Mouse (Mus musculus) adrenal gland, adult 2 months (tissue): ENCODE measurements around the gene Zdhhc14. TPM values are rescaled to one million over a fixed set of nuclear protein-coding genes. Genes with fewer than 3 reads are reported as not detected.
"Not testable (repeated sequence)": the region's sequence is repeated elsewhere in the genome, so short reads cannot be mapped to it uniquely, and the experiment has no call there.

ENCODE experiments used
- DNase-seq: peaks from one replicate; pipeline ENCODE4 v3.0.0; 2021
- polyA plus RNA-seq: library from polyadenylated mRNA; depleted of rRNA; stranded (reverse); fragments of >200 nt; gene quantifications from 2 replicates; pipeline ENCODE4 v1.2.3, GENCODE M21; 2012
- total RNA-seq, 2 experiments: library from RNA; stranded (reverse); gene quantifications; 2 replicates each; pipeline ENCODE4 v1.2.3; 2021

The Zdhhc14 gene
- total and polyA plus RNA-seq, 3 experiments, result 2.8 to 5.8 (median 3.1) TPM

DNA sequence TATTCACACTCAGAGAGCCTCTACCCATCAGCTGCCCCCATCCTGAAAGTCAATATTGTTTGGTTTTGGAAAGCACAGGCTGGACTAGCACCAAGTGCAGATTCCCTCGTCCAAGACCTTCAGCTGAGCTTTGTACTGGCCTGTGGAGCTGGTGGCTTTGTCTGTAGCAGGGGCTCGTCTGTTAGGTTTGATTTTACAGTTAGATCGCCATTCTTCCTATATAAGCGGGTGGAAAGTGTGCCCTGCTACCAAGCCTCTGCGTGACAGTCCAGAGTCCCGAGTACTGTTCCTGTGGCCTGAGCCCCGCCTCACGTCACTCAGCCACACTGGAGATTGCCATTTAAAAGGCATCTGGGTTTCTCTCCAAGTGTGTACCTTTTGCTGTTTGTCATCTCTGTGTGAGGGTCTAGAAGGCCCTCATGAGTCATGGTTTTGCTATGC is 113.8 kb downstream of the Zdhhc14 start:
- no peak for DNase-seq

DNA sequence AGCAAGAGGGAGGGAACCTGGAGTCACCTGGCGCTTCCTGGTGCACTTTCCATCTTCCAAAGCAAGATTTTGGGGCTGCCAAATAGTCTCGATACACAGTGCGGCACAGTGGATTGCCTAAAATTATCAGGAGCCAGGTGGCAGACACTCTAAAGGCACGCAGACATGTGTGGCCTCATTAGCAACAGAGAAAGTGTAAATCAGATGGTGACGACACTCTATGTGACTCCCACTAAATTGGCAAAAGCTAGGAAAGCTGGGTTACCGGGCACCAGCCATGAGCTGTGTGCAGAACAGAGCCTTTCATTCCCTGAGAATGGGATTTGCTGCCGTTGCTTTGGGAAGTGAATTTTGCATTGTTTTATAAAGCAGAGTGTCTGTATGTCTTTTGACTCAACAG is 115.0 kb downstream of the Zdhhc14 start:
- DNase-seq, result no peak

DNA sequence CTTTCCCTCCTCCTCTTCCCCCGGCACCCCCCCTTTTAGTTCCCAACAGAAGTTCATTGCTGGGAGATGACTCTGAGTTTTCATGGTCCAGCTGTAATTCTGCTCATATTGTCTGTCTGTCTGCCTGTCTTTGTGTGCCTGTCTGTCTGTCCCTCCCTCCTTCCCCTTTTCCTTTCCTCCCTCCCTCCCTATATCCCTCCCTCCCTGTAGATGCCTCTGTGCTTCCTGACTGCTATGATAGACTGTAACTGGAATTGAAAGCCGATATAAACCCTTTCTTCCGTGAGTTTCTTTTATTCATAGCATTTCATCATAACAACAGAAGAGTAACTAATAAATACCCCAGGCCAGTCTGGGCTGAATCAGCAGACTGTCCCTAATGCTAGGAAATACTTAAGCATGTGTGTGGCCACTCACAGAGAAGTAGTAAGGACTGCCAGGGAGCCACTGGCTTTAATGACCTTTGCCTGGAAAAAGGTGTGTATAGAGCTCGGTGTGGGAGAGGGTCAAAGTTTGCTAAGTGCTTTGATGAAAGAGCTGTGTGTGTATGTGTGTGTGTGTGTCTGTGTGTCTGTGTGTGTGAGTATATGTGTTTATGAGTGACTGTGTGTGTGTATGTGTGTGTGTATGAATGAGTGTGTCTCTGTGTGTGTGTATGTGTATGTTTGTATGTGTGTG is 117.7 kb downstream of the Zdhhc14 start:
- no peak for DNase-seq

DNA sequence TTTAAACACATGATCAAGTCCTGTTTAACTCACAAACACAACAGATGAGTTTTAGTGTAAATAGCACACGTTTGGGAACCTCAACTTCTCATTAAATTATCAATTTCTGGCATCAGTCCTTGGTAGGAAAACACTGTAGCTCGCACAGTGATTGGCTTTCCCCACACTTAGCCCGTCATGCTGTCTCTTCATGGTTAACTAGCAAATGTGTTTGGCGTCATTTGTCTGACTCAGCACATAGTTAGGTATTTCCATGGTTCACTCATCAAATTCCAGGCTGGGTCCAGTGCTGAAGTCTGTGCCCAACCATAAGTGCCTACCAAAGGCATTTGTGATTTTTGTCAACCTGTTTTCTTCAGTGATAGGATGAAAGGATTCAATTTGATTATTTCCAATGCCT is 119.9 kb downstream of the Zdhhc14 start:
- DNase-seq, result no peak

DNA sequence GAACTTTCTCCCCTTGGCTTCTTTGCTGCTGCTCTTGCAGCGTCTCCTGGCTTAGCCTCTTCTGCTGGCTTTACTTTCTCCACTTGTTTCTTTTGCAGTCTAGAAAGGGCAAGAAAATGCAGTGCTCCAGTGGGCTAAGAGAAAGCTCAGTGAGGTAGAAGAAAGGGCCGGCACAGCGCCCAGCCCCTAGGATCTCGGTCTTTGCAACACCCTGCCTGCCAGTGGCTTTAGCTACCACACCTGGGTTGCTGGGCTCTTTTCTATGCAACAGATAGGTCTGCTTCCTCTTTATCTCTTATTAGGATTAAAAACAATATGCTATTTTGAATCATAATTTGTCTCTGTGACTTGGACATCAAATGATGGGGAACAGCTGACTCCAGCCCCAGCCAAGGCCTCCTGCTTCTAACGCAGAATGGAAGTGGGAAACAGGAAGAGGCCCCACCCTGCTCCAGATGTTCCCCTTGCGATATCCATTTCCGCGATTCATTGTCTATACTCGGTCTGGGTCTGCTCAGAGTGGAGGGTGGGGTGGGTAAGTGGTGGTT is 122.5 kb downstream of the Zdhhc14 start:
- peak; percentile 26 for DNase-seq

DNA sequence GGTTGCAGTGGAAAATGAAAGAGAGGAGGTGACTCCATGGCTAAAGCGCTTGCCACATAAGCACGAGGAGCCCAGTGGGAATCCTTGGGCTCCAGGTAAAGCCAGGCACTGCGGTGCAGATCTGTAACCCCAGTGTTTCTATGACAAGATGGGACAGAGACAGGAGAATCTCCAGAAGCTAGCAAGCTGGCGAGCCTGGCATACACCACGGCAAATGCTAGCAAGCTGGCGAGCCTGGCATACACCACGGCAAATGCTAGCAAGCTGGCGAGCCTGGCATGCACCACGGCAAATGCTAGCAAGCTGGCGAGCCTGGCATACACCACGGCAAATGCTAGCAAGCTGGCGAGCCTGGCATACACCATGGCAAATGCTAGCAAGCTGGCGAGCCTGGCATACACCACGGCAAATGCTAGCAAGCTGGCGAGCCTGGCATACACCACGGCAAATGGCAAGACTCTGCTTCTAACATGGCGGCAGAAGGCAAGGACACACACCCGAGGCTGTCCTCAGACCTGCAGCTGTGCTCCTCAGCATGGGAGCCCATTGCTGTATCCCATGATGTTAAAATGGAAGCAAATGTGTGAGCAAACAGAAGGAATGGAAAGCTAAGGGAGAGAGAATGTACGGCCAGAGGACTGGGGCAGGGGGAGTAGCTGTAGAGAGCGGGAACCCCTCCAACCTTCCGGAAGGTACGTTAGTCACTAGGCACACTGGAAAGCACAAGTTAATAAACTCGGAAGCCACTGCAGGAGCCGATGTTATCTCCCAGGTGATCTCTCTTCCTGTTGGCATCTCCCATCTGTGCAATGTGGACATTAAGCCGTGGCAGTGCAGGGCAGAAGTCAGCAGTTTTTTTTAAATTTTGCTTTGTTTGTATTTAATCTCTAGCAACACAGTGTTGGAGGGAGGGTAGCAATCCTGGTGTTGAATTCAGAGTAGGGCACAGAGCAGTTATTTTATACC is 129.6 kb downstream of the Zdhhc14 start:
- no peak for DNase-seq

DNA sequence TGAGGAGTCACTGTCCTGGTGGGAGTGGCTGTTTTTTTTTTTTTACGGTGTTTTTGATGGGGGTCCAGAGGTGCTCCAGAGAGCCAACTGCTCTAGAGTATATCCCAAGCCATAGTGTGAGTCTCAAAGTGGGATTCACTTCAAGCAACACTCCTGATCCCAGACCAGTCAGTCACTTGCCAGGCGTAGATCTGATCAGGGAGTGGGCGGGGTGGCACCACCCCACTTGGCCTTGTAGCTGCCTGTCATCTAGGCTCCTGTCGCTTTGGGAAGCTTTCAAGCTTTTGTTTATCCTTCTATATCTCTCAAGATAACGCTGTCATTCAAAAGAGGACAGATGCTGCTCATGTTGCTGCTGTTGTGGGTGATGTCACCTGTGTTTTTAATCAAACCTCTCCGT is 130.4 kb downstream of the Zdhhc14 start:
- DNase-seq, result no peak

DNA sequence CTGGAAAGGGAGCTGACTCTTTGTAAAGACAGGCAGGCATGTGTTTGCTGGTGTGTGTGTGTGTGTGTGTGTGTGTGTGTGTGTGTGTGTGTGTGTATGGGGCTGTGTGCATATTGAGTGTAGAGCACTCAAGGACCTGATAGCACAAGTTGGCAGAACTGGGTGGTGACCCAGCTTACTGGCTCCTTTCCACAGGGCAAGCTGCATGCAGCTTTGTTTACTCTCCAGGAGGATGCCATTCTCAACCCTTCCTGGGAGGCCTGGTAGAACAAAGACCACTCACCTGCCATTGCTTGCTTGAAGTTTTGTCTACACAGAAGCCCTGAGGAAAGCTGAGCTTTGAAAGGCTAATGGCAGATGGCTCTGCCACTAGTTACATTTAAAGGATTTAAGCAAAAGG is 130.8 kb downstream of the Zdhhc14 start:
- no peak for DNase-seq

DNA sequence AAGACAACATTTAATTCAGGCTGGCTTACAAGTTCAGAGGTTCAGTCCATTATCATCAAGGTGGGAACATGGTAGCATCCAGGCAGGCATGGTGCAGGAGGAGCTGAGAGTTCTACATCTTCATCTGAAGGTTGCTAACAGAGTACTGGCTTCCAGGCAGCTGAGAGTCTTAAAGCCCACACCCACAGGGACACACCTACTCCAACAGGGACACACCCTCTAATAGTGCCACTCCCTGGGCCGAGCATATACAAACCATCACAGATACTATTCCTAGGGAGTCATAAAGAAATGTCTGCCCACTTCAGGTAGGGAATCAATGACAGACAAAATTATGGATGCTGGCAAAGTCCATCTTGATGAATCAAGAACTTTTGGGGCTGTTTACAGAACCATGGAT is 132.5 kb downstream of the Zdhhc14 start:
- not testable (repeated sequence) for DNase-seq

DNA sequence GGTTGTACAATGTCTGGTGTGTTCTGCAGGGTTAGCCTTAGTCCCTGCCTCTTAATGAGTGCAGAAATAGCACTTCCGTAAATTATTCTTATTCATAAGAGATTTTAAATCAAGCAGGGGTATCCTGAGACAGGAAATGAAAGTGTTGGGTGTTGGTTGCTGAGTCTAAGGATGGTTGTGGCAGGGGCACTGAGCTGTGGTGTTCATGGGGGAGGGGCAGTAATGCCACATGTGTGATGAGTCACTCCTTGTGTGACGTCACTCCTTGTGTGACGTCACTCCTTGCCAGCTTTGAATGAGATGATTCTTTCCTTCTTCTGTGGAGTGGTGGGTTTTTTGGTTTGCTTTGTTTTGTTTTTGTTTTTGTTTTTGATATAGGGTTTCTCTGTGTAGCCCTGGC is 134.0 kb downstream of the Zdhhc14 start:
- no peak for DNase-seq

DNA sequence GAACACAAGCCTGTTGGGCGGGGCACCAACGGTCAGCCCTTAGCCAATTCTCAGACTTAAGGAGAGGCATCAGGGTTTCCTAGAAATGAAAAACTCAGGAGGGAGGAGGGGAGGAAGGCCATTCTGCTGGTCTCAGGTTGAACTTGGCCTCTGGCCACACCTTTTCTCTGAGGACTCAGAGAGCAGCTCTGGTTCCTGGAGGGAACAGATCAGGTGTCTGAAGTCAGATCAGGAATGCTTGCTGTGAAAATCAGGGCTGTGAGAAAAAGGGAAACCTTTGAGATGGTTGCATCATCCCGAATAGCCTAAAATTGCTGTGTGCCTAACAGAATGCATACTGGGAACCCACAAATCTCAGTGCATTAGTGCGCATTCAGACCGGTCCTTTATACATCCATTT is 135.3 kb downstream of the Zdhhc14 start:
- DNase-seq, result no peak

DNA sequence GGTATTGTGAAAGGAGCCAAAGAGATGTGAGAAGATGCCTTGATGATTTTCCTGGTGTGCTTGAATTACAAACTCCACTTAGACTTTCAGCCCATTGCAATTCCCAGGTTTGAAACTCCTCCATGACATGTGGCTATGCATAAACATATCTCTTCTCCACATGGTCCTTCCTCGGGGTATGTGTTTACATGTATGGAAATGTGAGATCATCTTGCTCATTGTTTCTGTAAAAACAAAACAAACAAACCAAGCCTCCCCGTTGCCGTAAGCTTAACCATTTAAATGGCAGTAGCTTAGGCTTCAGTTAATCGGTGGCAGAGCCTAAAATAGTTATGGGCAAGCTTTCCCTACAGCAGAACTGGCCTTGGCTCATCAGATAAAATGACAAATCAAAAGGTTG is 137.3 kb downstream of the Zdhhc14 start:
- no peak for DNase-seq

DNA sequence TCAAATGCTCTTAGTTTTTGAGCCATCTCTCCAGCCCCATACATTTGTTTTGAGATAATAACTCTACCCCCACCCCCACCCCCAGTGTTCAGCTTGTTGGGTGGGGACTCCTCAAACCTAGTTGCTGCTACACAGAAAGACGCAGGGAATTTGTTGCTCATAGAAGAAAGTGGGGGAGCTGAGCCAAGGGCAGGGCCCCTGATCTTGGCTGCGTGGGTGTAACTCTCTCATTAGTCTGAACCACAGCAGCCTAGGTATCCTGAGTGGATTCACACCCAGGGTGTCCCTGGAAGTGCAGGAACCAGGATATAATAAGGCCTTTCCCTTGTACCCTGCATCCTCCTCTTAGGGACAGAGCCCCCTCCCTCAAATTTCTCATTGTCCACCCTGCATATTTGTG is 142.9 kb downstream of the Zdhhc14 start:
- DNase-seq, result no peak

DNA sequence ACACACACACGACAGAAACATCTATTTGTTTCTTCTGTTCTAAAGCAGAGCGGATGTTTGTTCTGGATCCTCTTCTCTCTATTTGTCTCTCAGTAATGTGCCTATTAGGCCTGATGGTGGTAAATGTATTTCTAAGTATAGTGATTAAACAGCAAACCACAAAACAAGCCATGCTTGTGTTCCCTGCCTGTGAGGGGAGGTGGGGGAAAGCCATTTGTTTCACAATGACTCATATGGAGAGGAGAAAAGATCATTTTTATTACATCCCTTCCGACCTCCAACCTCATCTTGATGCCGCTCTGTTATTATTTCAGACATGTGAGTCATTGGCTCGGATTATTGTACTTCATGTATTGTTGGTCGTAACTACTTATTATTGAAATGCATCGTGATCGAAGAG is 149.1 kb downstream of the Zdhhc14 start:
- DNase-seq, result no peak

DNA sequence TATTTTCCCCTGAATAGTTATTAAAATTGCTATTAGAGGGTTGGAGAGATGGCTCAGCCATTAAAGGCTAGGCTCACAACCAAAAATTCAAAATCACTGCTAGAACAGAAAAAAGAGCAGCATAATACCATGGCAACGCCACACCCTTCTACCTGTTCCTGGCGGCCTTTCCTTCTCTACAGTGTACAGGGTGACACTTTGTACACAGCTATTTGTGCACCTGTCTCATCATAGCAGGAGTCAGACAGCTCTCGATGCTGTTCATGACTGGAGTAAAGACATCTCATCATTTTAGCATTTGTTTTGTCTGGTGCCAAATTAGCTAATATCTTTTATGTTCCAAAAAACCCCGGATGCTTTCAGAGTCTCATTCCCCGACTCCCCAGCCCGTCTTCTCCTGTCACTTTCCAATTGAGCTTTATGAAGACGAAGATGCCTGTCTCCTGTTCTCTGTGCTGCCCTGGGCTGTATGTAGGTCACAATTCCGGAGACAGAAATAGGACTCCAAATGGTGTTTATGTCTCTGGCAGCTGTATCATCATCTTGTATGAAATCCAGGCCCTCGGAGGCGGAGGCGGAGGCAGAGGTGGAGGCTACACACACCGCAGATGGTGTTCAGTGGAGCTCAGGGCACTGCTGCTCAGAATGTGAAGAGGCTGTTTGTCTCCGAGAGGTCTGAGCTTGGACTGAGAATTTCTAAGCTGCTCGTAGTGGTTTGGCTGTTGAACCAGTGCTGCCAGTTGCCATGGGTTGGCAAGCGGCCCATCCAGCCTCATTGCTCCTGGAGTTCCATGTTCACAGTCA is 150.8 kb downstream of the Zdhhc14 start:
- DNase-seq, result no peak

DNA sequence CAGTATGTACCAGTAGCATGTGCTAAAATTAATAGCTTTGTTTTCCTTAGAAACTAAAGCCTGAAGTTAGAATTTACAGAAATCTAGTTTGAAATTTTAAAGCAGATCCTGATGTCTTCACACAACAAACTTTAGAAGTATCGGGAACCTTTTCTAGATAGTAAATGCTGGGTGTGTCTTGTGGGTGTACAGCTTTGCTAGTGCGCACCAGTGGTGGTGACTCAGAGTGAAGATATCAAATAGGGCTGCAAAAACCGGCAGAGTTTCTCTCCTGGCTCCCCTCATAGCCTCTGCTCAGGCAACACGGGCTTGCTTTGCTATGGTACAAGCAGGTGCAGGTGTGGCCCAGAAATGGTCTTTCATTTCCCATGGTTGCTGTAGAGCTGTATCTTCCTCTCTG is 157.8 kb downstream of the Zdhhc14 start:
- DNase-seq, result no peak

DNA sequence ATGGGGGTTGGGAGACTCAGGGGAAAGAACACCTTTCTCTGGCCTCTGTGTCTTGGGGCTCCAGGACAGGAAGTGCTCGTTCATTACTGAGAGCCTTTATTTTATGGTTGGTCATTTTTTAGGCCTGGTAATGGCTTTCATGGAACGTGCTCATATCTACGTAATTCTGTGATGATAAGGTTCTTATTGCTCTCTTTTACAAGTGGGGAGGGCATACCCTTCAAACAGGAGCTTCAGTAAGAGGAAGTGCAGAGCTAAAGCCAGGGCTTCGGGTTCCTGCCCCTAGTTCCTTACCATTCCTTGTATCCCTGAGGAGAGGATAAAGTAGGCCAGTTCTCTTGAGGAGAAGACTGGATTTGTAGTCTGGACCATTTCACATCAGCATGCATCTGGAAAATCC is 158.3 kb downstream of the Zdhhc14 start:
- no peak for DNase-seq

DNA sequence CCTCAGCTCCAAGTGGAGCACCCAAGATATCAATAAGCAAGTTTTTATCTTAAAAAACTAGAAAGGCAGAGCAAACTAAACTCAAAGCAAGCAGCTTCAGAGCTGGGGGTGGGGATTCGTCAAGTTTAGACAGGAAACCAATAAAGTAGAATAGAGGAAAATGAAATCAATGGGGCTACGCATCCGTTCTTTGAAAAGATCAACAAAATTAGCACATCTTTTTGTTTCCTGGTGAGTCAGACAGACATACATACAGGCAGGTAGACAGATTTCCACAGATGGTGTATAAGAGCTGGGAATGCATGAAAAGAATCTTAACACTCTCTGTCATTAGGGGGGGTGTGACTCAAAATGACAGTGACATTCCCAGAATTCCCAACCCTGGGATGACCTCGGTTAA is 159.2 kb downstream of the Zdhhc14 start:
- no peak for DNase-seq

DNA sequence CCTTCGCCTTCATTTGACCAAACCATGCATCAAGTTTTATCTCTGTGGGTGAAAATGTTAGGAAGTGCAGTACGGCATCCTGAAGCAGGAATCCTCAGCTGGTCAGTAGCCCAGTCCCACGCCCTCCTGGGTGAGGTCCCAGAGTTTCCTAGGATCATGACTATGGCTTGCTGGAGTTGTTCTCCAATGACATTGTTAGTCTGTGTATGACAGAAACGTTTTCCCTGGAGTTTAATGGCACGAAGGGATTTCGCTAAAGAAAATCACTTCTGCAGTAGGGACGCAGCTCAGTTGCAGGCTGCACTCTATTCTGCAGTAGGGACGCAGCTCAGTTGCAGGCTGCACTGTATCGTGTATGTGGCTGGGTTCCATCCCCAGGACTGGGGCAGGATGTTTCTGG is 161.6 kb downstream of the Zdhhc14 start:
- no peak for DNase-seq

DNA sequence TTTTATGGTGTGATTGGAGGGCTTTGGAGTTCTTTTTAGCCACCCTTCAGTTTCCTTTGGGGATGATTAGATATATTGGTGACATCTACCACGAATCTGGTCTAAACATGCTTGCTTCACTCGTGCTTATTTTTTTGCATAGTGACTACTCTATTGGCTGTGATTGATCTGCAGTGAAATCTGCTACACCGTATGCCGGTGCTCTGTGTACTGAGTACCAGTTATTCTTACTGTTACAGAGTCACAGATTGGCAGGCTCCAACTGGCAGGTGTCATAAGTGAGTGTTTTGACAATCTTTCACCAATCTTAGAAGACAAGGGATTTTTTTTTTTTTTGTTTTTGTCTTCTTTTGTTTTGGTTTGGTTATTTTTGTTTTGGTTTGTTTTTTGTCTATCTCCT is 163.2 kb downstream of the Zdhhc14 start:
- DNase-seq, result no peak

DNA sequence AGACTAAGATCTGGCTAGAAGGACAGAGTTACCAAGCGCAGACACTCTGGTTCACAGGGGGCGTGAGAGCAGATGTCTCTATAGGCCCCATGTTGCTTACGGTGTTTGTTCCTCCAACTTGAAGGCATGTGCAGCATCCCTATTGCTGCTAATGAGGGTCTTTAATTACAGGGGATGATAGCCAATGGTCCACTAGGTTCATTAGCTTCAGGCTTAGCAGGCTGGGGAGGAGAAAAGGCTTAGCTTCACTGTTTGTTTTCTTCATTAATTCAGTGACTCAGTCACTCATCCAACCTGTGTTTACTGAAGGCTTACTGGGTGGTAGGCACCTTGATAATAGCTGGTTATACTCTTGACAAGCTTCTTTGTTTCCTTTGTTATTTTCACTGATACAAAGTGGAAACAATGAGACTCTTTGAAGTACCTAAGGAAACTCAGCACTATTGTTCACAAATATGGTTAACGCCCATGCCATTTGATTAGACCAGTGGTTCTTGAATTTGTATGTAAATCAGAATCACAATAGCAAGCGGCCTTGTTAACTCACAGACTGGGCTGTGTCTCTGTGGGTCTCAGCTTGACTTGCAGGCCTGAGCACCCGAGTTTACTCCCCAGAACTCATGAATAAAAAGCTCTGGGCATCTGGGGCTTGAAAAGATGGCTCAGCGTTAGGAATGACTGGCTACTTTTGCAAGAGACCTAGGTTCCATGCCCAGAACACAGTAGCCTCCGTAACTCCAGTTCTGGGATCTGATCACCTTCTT is 168.1 kb downstream of the Zdhhc14 start:
- DNase-seq, result no peak

DNA sequence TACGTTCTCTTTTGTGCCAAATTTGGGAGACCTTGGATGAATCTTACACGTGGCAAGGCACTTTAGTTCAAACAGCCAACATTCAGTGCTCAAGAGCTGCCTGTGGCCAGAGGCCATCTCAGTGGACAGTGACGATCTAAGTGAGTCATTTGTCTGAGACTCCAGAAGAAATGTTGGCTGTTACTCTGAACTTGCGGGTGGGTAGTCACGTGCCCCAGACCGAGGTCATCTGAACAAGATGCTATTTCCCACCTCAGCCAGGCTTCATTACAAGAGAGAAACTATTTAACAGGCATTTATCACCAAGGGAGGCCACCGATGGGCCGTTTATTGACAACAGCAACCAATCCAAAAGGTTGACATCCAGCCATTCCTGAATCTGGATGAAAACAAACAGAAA is 174.3 kb downstream of the Zdhhc14 start:
- peak; percentile 27 for DNase-seq
